Mouse (Mus musculus) embryonic fibroblast, embryonic 13.5 days (primary cell): ENCODE results near the gene Vangl1.

Experiments used
- CTCF ChIP-seq: IDR thresholded peaks from 2 replicates; pipeline ENCODE4 v1.5.1; 2011; ENCODE audit warnings: mild to moderate bottlenecking, control low read depth, low read length, moderate library complexity, borderline replicate concordance; ENCODE audit not compliant: insufficient read depth
- POLR2A ChIP-seq: IDR thresholded peaks from 2 replicates; pipeline ENCODE4 v1.6.1; 2011; ENCODE audit warnings: low read depth, mild to moderate bottlenecking, control low read depth, low read length, moderate library complexity

GRCm38 (mm10) chr3:102122046-102122445, 82.4 kb downstream of the Vangl1 start:
- TF ChIP-seq CTCF = no peak
- TF ChIP-seq POLR2A = no peak
